Mouse (Mus musculus) lung, postnatal 0 days (tissue): ENCODE results near the gene Ints13.

Experiments used
- CTCF ChIP-seq: IDR thresholded peaks from 2 replicates; pipeline ENCODE4 v1.5.1; 2016; ENCODE audit warnings: antibody characterized with exemption, mild to moderate bottlenecking
- EP300 ChIP-seq: IDR thresholded peaks from 2 replicates; pipeline ENCODE4 v1.6.1; 2016; ENCODE audit warnings: antibody characterized with exemption, mild to moderate bottlenecking, control low read depth

- TF ChIP-seq CTCF (no peak), EP300 (no peak)
Observed at GRCm38 (mm10) chr6:146509891-146510290, 67.7 kb downstream of the Ints13 start.
